Mouse (Mus musculus) testis, adult 2 months (tissue): ENCODE results near the gene Smc3.

ENCODE experiments used
- CTCF ChIP-seq: fragments of 200-500 bp; IDR thresholded peaks from 2 replicates; pipeline ENCODE4 v1.5.1; 2012; ENCODE audit warnings: low read depth, mild to moderate bottlenecking, inconsistent platforms, low read length, moderate library complexity; ENCODE audit not compliant: control insufficient read depth, insufficient read depth, insufficient replicate concordance
- POLR2A ChIP-seq: fragments of 200-500 bp; IDR thresholded peaks from 2 replicates; pipeline ENCODE4 v1.6.1; 2012; ENCODE audit warnings: low read depth, mild to moderate bottlenecking, inconsistent platforms, low read length, moderate library complexity; ENCODE audit not compliant: control insufficient read depth

- TF ChIP-seq POLR2A (no peak), CTCF (no peak)
These were observed 47.4 kb upstream of the Smc3 start for GRCm38 (mm10) chr19:53552795-53553194.
